Mouse (Mus musculus): ENCODE measurements around the gene Atp6v1g1.

The Atp6v1g1 gene

GRCm38 (mm10) chr4:63579649-63580048 is 35.1 kb downstream of the Atp6v1g1 start:
- DNase-seq (ENCODE audit: inconsistent age in 2 of 2, low spot score in 1 of 2) = no peak

DNA sequence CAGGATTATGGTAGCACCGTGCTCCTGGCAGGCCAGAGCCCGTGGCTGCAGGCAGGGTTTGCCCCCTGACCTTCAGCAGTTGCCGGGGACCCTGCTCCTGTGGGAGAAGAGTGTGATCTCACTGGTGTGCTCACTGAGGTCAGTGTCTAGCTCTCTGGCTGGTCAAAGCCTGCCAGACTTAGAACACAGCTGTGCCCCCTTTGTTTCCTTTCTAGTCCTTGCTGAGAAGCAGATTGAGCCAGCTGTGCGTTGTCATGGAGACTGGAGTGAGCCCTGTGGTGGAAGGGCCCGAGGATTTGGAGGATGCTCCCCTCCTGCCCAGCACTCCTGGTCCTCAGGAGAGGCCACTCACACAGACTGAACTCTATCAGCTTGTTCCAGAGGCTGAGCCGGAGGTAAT is 35.5 kb downstream of the Atp6v1g1 start:
- DNase-seq (ENCODE audit: inconsistent age in 2 of 2, low spot score in 1 of 2) = no peak

DNA sequence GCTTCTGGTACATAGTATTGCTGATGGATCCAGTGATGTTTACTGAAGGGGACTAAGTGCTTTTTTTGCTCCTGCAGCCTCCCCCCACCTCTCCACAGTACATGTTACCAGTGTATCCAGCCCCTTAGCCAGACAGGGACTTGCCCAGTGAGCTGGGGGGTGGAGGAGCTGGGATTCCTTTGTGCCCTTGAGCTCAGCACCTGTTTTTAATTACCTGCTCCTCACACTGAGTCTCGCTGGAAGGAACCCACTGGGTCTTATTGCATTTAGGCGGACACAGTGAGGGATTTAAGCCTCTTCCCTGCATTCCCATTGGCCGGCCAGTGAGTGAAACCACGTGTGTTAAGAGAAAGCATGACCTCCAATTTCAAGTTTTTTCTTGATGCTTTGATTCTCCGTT is 38.0 kb downstream of the Atp6v1g1 start:
- no peak for DNase-seq (ENCODE audit: inconsistent age in 2 of 2, low spot score in 1 of 2)

- DNase-seq (ENCODE audit: inconsistent age in 2 of 2, low spot score in 1 of 2) = peak in 1 of 2 experiments; percentile 3
Measured at GRCm38 (mm10) chr4:63585216-63585615, 40.6 kb downstream of the Atp6v1g1 start.

GRCm38 (mm10) chr4:63586240-63586639 is 41.7 kb downstream of the Atp6v1g1 start:
- DNase-seq (ENCODE audit: inconsistent age in 2 of 2, low spot score in 1 of 2) = no peak

DNA sequence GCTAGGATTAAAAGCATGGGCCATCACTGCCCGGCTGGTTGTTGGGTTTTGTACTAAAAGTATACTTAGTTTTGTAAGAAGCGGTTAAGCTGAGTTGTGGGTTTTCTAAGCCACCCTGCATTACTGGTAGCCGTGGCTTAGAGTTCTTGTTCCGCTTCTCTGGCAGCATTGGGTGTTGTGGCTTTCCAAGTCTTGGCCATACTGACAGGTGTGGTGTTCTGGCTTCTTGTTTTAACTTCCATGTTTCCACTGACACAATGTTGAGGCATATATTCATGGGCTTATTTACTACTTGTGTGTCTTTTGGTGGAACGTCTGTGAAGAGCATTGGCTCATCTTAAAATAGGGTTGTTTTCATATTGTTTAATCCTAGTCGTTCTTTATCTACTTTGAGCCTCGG is 45.4 kb downstream of the Atp6v1g1 start:
- no peak for DNase-seq (ENCODE audit: inconsistent age in 2 of 2, low spot score in 1 of 2)

DNA sequence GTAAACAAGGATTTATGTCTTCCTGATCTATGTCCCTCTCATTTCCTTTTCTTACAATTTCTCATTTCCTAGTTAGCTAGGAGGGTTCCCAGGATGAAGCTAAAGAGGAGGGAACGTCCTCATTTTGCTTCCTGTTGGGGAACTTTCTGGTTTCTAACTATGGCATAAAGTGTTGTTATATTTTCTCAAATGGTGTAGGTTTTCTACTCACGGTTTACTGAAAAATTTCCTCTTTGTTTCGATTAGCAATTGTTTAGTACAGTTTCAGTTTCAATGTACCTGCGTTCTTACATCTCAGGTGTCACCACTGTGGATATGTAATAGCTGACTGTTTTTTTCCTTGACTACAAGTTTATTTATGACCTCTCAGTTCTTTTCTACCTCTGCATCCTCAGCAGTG is 46.0 kb downstream of the Atp6v1g1 start:
- no peak for DNase-seq (ENCODE audit: inconsistent age in 2 of 2, low spot score in 1 of 2)

- no peak for DNase-seq (ENCODE audit: inconsistent age in 2 of 2, low spot score in 1 of 2)
Measured at GRCm38 (mm10) chr4:63594459-63595110, 50.0 kb downstream of the Atp6v1g1 start.

- no peak for DNase-seq (ENCODE audit: inconsistent age in 2 of 2, low spot score in 1 of 2)
Measured at GRCm38 (mm10) chr4:63595259-63595658, 50.7 kb downstream of the Atp6v1g1 start.

- no peak for DNase-seq (ENCODE audit: inconsistent age in 2 of 2, low spot score in 1 of 2)
Measured at GRCm38 (mm10) chr4:63596010-63596409, 51.4 kb downstream of the Atp6v1g1 start.
